Mouse (Mus musculus): Measurements from ENCODE around the gene Erich3.
"Not testable (repeated sequence)": the region's sequence is repeated elsewhere in the genome, so short reads cannot be mapped to it uniquely, and the experiment has no call there.

Erich3 gene

GRCm38 (mm10) chr3:154663545-154663944 is at the start of gene Erich3:
Gene Erich3, plus strand, starts transcription at chr3:154663859.
- no peak for DNase-seq

- DNase-seq = no peak
Observed at GRCm38 (mm10) chr3:154614771-154615170, 48.9 kb upstream of the Erich3 start.

- no peak for DNase-seq
Observed at GRCm38 (mm10) chr3:154615304-154615703, 48.4 kb upstream of the Erich3 start.

GRCm38 (mm10) chr3:154616106-154616505 is 47.6 kb upstream of the Erich3 start:
- DNase-seq = no peak

- no peak for DNase-seq
Observed at GRCm38 (mm10) chr3:154628284-154628683, 35.4 kb upstream of the Erich3 start.

GRCm38 (mm10) chr3:154631281-154631680 is 32.4 kb upstream of the Erich3 start:
- DNase-seq = not testable (repeated sequence)

- DNase-seq = no peak
Observed at GRCm38 (mm10) chr3:154633091-154633490, 30.6 kb upstream of the Erich3 start.

- no peak for DNase-seq
Observed at GRCm38 (mm10) chr3:154646638-154647442, 16.8 kb upstream of the Erich3 start.

- no peak for DNase-seq
Observed at GRCm38 (mm10) chr3:154647443-154647780, 16.2 kb upstream of the Erich3 start.

GRCm38 (mm10) chr3:154649411-154650285 is 14.0 kb upstream of the Erich3 start:
- no peak for DNase-seq

- no peak for DNase-seq
Observed at GRCm38 (mm10) chr3:154651192-154651821, 12.4 kb upstream of the Erich3 start.

GRCm38 (mm10) chr3:154652581-154653420 is 10.9 kb upstream of the Erich3 start:
- DNase-seq = peak; percentile 85

GRCm38 (mm10) chr3:154653454-154653853 is 10.2 kb upstream of the Erich3 start:
- DNase-seq = no peak

GRCm38 (mm10) chr3:154654284-154654683 is 9.4 kb upstream of the Erich3 start:
- no peak for DNase-seq

GRCm38 (mm10) chr3:154654901-154655300 is 8.8 kb upstream of the Erich3 start:
- no peak for DNase-seq

GRCm38 (mm10) chr3:154655711-154656110 is 7.9 kb upstream of the Erich3 start:
- no peak for DNase-seq

- DNase-seq = peak; percentile 79
Observed at GRCm38 (mm10) chr3:154663976-154664581, 420 bp downstream of the Erich3 start.

GRCm38 (mm10) chr3:154664636-154665035 is 977 bp downstream of the Erich3 start:
- DNase-seq = no peak

- DNase-seq = no peak
Observed at GRCm38 (mm10) chr3:154668485-154668884, 4.8 kb downstream of the Erich3 start.

GRCm38 (mm10) chr3:154670584-154670983 is 6.9 kb downstream of the Erich3 start:
- DNase-seq = no peak

- DNase-seq = no peak
Observed at GRCm38 (mm10) chr3:154671013-154671412, 7.4 kb downstream of the Erich3 start.

GRCm38 (mm10) chr3:154673326-154673725 is 9.7 kb downstream of the Erich3 start:
- peak; percentile 37 for DNase-seq

All from thymus, postnatal 4 days (tissue).